Mouse (Mus musculus) left cerebral cortex, adult 18-20 months (tissue): ENCODE measurements around the gene Rbms1. TPM values are rescaled to one million over a fixed set of nuclear protein-coding genes. Genes with fewer than 3 reads are reported as not detected.

Experiments used
- DNase-seq, 2 experiments: peaks; one replicate each; pipeline ENCODE4 v3.0.0; 2021 to 2022; ENCODE audit warnings: low spot score in 2 of 2, mixed read lengths in 1 of 2
- total RNA-seq, 2 experiments: library from RNA; stranded (reverse); gene quantifications; 2 replicates each; pipeline ENCODE4 v1.2.3; 2021

The Rbms1 gene
- total RNA-seq, 2 experiments from 2014 or later: 17.9 to 20.3 TPM

GRCm38 (mm10) chr2:60920076-60920475 is 42.9 kb downstream of the Rbms1 start:
- no peak for DNase-seq

GRCm38 (mm10) chr2:60918401-60918800 is 44.6 kb downstream of the Rbms1 start:
- no peak for DNase-seq

GRCm38 (mm10) chr2:60914524-60915280 is 48.3 kb downstream of the Rbms1 start:
- no peak for DNase-seq

- DNase-seq: no peak
Measured at GRCm38 (mm10) chr2:60913281-60913680, 49.7 kb downstream of the Rbms1 start.

- DNase-seq: no peak
Measured at GRCm38 (mm10) chr2:60911716-60912115, 51.3 kb downstream of the Rbms1 start.

- peak; percentile 28 to 58 for DNase-seq
Measured at GRCm38 (mm10) chr2:60910820-60911219, 52.2 kb downstream of the Rbms1 start.

GRCm38 (mm10) chr2:60908551-60908950 is 54.4 kb downstream of the Rbms1 start:
- DNase-seq: no peak

- no peak for DNase-seq
Measured at GRCm38 (mm10) chr2:60908116-60908515, 54.9 kb downstream of the Rbms1 start.

- DNase-seq: no peak
Measured at GRCm38 (mm10) chr2:60905283-60905682, 57.7 kb downstream of the Rbms1 start.

GRCm38 (mm10) chr2:60904141-60904540 is 58.9 kb downstream of the Rbms1 start:
- DNase-seq: no peak

- DNase-seq: no peak
Measured at GRCm38 (mm10) chr2:60903535-60903934, 59.5 kb downstream of the Rbms1 start.

- no peak for DNase-seq
Measured at GRCm38 (mm10) chr2:60902446-60903137, 60.4 kb downstream of the Rbms1 start.

GRCm38 (mm10) chr2:60901511-60901951 is 61.5 kb downstream of the Rbms1 start:
- peak; percentile 18 to 41 for DNase-seq

GRCm38 (mm10) chr2:60901013-60901412 is 62.0 kb downstream of the Rbms1 start:
- no peak for DNase-seq

GRCm38 (mm10) chr2:60893042-60893441 is 70.0 kb downstream of the Rbms1 start:
- no peak for DNase-seq

- no peak for DNase-seq
Measured at GRCm38 (mm10) chr2:60883931-60884330, 79.1 kb downstream of the Rbms1 start.

GRCm38 (mm10) chr2:60883043-60883365 is 80.0 kb downstream of the Rbms1 start:
- DNase-seq: no peak

- no peak for DNase-seq
Measured at GRCm38 (mm10) chr2:60882202-60883042, 80.6 kb downstream of the Rbms1 start.

GRCm38 (mm10) chr2:60881571-60882041 is 81.4 kb downstream of the Rbms1 start:
- no peak for DNase-seq

- peak; percentile 49 to 70 for DNase-seq
Measured at GRCm38 (mm10) chr2:60880789-60881570, 82.0 kb downstream of the Rbms1 start.
